Mouse (Mus musculus) heart, postnatal 36 days (tissue): ENCODE results near the gene Gm26965. TPM values are rescaled to one million over a fixed set of nuclear protein-coding genes. Genes with fewer than 3 reads are reported as not detected.
"Not testable (repeated sequence)": the region's sequence is repeated elsewhere in the genome, so short reads cannot be mapped to it uniquely, and the experiment has no call there.

Source experiments
- DNase-seq, 2 experiments: peaks; one replicate each; pipeline ENCODE4 v3.0.0; 2021 to 2022
- intact Hi-C: fragments of 180-260 bp; cut with DNase I; formaldehyde crosslinking; loops from one replicate; pipeline ENCODE4 v1.15.1; 2025
- total RNA-seq, 2 experiments: library from RNA; stranded (reverse); gene quantifications; 2 replicates each; pipeline ENCODE4 v1.2.3; 2021

Gene Gm26965
- not detected for total RNA-seq

DNA sequence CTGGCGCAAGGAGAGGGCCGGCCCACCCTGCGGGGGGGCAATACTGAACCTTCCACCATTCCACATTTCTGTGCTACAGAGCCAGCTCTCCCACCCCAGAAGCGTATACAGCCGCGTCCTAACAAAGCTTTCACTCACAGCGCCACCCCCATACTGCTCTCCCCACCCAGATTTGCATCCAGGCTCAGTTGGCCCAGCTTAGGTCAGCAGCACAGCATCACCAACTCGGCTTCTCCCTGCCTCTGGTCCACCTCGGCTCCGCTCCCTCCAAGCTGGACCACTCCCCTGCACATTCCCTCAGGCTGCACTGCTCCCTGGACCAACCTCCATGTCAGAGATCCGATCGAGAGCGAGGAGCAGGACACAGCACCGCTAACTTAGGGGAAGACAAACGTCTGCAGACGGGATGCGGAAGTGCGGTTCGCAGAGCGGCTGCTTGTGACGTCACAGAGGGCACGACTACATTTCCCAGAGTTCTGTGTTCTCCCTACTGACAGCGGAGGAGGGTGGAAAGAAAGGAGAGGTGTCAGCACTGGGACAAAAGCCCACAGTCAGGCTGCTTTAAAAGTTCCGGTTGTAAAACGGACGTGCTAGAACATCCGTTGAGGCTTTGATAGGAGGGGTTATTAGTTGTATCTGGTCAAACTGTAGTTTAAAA lies at the start of gene Gm26965, which contains the start of gene Zfp87:
Gene Gm26965 (minus strand): TSS at position 399 of the 658 bp plus-strand sequence.
Gene Zfp87 (minus strand): TSS at position 425 of the 658 bp plus-strand sequence.
- peak; percentile 91 to 93 for DNase-seq
- intact Hi-C loops, result loop anchor here (2.0 to 10.0 kb wide), 5 partner anchors 25 to 261 kb away; partner anchors contain the start of genes Zfp58, Zfp748, Zfp85 and Zfp874a

DNA sequence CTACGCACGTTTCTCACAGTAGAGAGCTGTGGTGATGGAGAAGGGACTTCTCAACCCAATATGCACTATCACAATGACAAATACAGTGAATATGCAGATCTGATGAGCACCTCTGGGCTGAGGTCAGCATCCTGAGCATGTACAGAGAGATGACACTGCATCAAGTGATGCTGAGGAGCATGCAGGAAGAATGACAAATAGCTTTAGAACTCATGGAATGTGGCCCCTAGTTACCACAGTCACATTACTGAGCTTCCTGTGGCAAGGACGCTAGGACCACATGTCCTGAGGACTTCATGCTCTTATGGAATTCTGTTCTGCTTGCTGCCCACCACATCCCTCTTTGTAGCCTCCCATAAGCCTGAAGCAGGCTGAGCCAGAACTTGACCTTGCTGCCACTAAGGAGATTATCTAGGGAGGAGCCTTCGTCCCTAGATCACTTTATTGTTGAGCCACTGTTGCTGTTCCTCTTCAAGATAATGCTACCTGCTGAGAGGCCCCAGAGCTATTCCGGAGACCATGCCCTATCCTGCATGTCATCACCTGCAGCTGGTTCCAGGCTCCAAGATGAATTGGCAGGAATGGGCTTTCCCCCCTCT lies 46.7 kb upstream of the Gm26965 start:
- DNase-seq, result no peak
- intact Hi-C loops, result no loop called here

DNA sequence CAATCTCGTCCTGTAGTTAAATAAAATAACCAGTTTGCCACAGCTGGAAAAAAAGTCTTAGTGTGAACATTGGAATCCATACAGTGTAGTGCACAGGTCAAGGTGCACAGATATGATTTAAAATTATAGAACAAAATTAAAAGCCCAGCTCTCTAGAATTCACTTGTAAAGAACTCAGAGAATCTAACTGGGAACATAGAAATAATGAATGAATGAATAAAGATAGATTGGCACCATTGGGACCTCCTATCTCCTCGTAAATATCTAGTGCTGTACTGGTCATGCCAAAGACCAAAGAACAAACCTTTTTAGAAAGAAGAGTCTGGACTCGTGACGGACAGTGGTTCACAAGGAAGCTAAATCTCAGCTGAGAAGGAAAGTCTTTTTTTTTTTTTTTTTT lies 27.8 kb upstream of the Gm26965 start, which contains the start of gene Zfp748:
Gene Zfp748 (minus strand): TSS at position 101 of the 400 bp plus-strand sequence.
- intact Hi-C loops, result loop anchor here (2.0 to 5.0 kb wide), 6 partner anchors 27 to 193 kb away; partner anchors contain the start of genes Gm26965, Gm28044, Zfp729b and Zfp87
- no peak for DNase-seq

DNA sequence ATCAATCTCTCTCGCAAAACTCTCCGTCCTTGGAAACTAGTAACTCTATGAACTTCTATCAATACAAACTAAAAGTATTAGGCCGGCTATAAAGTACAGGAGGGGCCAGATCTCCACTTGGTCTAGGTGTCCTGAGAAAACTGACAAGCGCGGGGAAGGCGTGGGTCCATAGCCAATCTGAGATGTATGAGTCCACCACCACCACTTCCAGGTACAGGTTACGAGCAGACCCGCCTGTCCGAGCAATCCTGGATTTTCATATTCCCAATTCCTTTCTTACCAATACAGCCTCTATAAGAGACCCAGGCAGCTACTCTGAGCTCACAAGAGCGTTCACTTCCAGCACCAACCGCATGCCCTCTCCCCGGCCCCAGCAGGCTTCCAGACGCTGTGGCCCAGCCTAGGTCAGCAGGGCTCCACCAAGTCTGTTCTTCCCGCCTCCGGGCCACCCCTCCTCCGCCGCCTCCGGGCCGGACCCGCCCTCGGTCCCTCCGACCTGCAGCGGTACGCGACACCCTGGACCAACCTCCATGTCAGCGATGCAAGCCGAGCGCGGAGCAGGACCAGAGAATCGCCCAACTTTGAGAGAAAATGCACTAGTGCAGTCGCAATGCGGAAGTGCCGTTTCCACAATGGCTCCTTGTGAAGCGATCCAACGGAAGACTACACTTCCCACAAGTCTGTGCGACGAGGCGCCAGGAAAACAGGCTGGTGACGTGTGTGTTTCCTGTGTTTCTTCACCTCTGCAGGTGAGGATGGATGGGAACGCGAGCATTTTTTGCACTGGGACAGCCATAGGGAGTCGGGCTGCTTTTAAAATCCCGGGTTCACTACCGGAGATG lies 26.8 kb upstream of the Gm26965 start:
- intact Hi-C loops, result loop anchor here (2.0 to 5.0 kb wide), 6 partner anchors 26 to 192 kb away; partner anchors contain the start of genes Gm26965, Gm28044, Zfp729b and Zfp87

DNA sequence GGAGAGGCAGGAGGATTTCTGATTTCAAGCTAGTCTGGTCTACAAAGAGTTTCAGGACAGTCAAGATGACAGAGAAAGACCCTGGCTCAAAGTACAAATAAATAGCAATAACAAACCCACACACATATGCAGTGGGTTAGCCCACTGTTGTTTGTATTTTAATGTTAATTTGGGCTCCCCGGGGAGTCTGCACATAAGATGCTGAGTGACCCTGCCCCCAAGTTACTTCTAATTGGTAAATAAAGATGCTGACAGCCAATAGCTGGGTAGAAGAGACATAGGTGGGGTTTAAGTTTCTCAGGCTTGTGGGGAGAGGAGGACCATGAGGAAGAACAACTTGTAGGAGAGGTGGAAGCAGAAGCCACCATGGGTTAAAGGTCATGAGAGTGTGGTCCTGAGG lies 20.0 kb upstream of the Gm26965 start:
- no peak for DNase-seq
- intact Hi-C loops, result no loop called here

More for the DNA sequence above, 26.8 kb upstream of the Gm26965 start:
- peak; percentile 80 to 88 for DNase-seq

DNA sequence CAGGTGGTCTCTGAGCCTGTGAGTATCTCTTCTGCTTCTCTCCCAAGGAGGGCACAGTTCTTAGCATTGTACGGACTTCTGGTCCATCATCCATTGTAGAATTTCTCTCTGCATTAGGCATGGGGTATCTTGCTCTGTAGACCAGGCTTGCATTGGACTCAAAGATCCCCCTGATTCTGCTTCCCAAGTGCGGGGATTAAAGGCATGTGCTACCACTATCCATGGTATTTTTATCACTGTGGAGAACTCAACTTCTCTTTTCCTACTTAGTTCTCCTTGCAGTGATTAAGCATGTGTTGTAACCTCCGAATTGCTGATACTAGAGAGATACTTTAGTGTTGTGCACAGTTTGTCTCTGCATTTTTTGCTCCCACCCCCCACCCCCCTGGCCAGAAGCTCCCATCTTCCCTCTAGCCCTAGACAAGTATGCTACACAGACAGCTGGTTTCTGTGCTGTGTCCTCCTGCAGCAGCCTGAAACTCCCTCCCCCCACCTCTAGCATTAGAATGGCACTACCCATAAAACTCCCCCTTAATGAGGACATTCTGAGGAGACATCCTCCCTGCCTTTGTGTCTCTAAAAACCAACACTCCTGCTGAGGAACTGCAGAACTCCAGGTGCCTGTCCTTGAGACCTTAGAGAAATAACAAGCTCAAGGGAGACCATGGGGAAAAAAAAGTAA lies 1.2 kb upstream of the Gm26965 start:
- intact Hi-C loops, result loop anchor here (2.0 to 10.0 kb wide), 3 partner anchors 26 to 262 kb away; partner anchors contain the start of genes Zfp748 and Zfp85
- DNase-seq, result no peak

DNA sequence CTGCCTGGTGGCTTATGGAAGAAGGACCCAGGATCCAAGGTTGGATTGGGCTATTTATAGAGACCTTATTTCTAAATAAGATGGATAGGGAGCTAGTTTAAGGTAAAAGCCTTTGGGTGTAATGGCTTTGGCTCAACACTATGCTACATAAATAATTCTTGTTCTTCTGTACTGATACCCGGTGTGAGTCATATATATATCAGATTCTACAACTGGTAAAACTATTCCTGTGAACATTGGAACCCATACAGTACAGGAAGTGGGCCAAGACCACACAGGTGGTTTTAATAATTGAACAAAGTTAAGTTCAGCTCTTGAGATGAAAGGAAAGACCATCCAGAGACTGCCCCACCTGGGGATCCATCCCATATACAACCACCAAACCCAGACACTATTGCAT lies 25.0 kb downstream of the Gm26965 start:
- intact Hi-C loops, result loop anchor here (2.0 to 5.0 kb wide), 3 partner anchors 18 to 139 kb away; partner anchors contain the start of genes Gm28044 and Zfp953
- DNase-seq, result no peak

DNA sequence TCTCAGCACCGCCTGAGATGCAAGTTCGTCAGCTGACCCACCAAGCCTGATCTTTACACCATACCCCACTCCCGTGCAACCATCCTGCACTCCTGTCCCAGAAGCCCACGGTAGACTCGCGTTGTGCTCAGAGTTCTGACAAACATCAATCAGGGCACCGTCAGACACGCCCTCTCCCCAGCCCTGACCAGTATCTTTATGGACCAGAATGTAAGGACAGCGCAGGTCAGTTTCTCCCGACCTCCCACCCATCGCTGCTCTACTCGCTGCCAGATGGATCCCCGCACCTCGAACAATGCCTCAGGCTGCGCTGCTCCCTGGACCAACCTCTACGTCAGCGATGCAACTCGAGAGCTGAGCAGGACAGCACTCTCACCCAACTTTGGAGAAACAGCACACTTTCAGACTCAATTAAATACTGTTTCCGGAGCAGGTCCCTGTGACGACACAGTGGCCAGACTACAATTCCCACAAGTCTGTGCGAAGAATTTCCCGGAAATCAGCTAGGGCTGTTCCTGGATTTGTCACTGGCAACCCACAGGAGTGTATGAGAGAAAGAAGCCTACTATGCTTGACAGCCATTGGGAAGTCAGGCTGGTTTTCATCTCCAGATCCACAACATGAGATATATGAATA lies 25.7 kb downstream of the Gm26965 start, which contains the start of gene Zfp58:
Gene Zfp58 (minus strand): TSS at position 472 of the 636 bp plus-strand sequence.
- intact Hi-C loops, result loop anchor here (2.0 to 5.0 kb wide), 3 partner anchors 17 to 138 kb away; partner anchors contain the start of genes Gm28044 and Zfp953
- peak; percentile 82 to 85 for DNase-seq

DNA sequence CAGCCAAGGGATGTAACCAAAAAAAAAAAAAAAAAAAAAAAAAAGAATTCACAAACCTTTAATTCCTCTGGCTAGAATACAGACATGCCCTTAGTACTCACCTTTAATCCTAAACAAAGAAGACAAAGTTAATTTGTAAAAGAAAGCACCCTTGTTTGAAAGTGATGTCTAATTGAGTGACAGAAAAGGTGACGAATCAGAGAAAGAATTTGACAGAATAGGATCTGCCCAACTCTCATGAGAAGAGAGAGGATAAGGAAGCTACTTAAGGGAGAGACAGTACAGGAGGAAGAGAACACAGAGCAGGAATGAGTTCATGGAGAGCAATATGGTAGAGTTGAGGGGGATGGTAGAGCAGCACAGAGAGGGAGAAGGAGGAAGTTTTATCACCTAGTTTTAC lies 30.3 kb downstream of the Gm26965 start:
- no peak for DNase-seq
- intact Hi-C loops, result no loop called here

DNA sequence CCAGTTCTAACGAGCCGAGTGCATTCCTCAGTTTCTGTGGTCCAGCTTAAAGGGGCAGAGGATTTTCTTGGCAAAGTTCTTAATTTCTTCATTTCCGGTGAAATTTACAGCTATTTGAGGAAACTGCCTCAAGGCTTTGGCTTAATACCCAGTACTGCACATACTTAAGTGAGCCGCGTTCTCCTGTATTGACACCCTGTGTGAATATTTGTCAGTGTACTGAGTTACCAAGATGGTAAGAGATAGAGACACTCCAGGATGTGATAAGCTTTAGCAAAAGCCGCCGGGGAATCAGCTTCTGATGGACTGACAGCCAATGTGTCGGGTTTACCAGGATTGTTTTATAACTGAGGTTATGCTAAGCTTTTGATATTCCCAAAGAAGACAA lies 41.5 kb downstream of the Gm26965 start:
- intact Hi-C loops, result loop anchor here (1.0 to 5.0 kb wide), 3 partner anchors 33 to 122 kb away; partner anchors contain the start of genes Gm28044, Zfp748, Zfp874a and Zfp953
- no peak for DNase-seq

DNA sequence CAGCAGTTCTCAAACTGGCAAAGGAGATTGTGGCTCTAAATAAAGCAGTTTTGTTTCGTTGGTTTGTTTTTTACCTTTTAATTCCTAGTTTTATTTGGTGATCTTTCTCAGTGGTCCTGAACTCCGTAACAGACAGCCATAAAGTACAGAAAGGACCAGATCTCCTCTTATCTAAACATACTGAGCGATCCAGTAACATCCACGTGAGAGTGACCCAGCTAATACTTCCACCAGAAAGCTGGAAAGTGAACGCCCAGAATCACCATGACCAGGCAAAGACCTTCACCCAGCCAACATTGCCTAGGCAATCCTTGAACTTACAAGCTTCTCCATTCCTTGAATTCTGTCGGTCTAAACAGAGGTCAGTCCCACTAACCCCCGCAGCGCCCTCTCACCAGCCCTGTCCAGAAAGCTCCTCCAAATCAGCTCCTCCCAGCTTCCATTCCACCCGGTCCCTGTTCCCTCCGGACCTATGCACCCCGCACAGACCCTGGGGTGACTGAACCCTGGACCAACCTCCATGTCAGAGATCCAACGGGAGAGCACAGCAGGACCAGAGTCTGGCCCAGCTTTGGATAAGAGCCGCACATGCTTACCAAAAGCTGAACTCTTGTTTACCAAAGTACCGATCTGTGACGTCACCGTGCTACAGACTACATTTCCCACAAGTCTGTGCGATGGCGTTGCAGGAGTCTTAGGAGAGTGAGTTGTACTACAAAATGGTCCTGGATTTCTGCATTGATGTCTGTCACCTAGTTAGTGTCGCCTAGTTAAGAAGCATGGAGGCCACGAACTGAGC lies 42.1 kb downstream of the Gm26965 start, which contains the start of gene Zfp874b:
Gene Zfp874b (minus strand): TSS at position 634 of the 799 bp plus-strand sequence.
- intact Hi-C loops, result loop anchor here (1.0 to 5.0 kb wide), 4 partner anchors 17 to 122 kb away; partner anchors contain the start of genes Gm28044, Zfp58, Zfp748 and Zfp874a

DNA sequence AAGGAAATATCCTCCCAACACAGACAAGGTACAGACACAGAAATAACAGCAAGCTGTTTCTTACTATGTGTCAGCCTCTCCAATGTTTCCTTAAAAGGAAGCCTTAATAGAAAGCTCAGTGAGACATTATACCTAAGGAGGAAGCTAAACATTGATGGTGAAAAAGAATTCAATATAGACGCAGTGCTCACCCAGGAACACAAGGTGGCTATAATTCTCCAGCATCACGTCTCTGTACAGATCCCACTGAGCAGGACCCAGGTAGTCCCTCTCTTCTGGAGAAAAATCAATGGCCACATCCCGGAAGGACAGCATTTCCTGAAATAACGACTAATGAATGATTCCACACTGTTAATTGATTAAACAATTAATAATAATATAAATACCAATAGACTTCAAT lies 44.4 kb downstream of the Gm26965 start:
- intact Hi-C loops, result loop anchor here (5.0 kb wide), 2 partner anchors 71 to 119 kb away; partner anchors contain the start of genes Gm28044, Zfp748 and Zfp953
- DNase-seq, result no peak

More for the DNA sequence above, 42.1 kb downstream of the Gm26965 start, which contains the start of gene Zfp874b:
- DNase-seq, result peak; percentile 88 to 91

DNA sequence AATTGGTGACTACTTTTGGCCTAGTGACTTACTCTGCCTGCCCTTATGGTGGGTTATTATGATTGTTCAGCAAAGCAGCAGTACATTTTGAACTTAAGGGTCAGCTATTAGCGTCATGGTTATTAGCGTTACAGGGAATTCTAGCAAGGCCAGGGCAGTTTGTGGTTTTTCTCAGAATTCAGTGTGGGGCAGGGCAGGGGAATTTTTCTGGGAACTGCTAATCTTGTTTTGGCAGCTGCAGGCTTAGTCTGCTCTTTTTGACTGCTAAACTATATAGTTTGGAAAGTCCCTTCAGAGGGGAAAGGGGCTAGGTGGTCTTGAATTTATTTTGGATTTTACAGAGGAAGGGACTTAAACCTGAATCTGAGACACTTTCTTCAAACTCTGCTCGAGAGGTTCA lies 56.7 kb downstream of the Gm26965 start:
- no peak for DNase-seq
- intact Hi-C loops, result no loop called here

DNA sequence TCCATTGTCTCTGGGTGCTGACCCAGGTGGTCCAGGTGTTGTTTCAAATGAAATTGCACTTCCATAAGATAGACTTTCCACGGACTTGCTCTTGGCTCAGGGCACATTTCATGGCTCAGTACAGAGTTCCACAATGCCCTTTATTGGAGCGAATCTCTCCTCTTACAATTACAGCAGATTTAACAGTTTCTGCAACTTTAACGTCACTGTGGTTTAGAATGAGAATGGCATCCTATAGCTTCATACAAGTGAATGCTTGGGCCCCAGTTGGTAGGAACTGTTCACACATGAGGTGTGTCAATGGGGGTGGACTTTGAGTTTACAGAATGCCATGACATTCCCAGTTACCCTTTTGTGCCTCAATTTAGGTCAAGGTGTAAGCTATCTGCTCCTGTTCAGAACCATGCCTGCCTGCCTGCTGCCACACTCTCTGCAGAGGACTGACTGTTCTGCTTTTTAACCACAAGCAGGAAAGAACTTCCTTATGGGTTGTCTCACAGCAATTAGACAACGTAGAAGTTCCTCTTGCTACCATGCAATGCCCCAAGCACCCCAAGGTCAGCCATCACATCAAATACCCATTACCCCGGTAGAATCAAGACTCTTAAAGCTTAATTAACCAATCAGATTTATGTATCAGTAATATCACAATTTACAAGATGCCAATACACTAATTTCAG lies 62.3 kb downstream of the Gm26965 start:
- DNase-seq, intact Hi-C loops: not testable (repeated sequence)

DNA sequence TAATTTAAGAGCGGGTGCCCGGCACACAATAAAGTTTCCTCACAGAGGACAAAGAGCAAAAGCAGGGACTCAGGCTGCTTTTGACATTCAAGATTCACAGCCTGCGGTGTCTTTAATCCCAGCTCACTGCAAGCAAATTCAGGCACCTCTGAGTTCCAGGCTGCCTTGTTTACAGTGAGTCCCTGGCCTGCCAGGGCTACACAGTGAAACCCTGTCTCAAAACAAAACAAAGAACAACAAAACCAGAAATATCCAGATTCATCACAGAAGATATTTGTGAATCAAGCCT lies 74.0 kb downstream of the Gm26965 start:
- intact Hi-C loops, result no loop called here
- peak in 1 of 2 experiments; percentile 10 for DNase-seq

DNA sequence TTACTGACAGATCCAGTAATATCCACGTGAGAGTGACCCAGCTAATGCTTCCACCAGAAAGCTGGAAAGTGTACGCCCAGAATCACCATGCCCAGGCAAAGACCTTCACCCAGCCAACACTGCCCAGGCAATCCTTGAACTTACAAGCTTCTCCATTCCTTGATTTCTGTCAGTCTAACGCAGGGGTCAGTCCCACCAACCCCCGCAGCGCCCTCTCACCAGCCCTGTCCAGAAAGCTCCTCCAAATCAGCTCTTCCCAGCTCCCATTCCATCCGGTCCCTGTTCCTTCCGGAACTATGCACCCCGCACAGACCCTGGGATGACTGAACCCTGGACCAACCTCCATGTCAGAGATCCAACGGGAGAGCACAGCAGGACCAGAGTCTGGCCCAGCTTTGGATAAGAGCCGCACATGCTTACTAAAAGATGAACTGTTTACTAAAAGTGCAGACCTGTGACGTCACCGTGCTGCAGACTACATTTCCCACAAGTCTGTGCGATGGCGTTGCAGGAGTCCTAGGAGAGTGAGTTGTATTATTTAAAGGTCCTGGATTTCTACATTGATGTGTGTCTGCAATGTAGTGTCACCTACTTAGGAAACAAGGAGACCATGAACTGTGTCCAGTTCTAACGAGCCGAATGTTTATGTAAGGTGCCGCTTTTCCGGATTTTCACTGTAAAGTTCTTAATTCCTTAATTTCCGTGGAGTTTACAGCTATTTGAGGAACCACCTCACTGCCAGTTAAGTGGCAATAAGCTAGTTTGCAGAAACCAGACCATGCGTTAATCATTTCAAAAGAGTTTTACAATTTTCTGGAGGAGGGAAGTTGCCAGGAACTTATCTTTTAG lies 74.6 kb downstream of the Gm26965 start, which contains the start of gene Zfp874a:
Gene Zfp874a (minus strand): TSS at position 453 of the 849 bp plus-strand sequence.
- intact Hi-C loops, result loop anchor here (1.0 to 2.0 kb wide), 4 partner anchors 33 to 101 kb away; partner anchors contain the start of genes Zfp748 and Zfp874b
- DNase-seq, result peak; percentile 90 to 91
